Mouse (Mus musculus) neural tube, embryonic 14.5 days (tissue): ENCODE data around the gene Ubac2. TPM values are rescaled to one million over a fixed set of nuclear protein-coding genes. Genes with fewer than 3 reads are reported as not detected.

Source experiments
- ATAC-seq: fragments of 200-750 bp; cut with Nextera tagmentation; 2 replicates; pipeline ENCODE4 v1.8.0; 2017; ENCODE audit warnings: low read depth, mild to moderate bottlenecking, moderate TSS enrichment, moderate library complexity
- H3K27ac ChIP-seq: fragments of 300-500 bp; sonication (generic); 2 replicates; pipeline ENCODE4 v1.5.1; 2014; ENCODE audit warnings: low read depth, mild to moderate bottlenecking, control low read depth, low read length, moderate library complexity, mixed read lengths
- H3K27me3 ChIP-seq: fragments of 300-500 bp; sonication (generic); 2 replicates; pipeline ENCODE4 v1.6.1; 2014; ENCODE audit warnings: low read length; ENCODE audit not compliant: control insufficient read depth, insufficient read depth
- H3K36me3 ChIP-seq: fragments of 300-500 bp; sonication (generic); 2 replicates; pipeline ENCODE4 v1.6.1; 2014; ENCODE audit warnings: low read length, mixed read lengths; ENCODE audit not compliant: control insufficient read depth, insufficient read depth
- H3K4me1 ChIP-seq: fragments of 300-500 bp; sonication (generic); 2 replicates; pipeline ENCODE4 v1.6.1; 2014; ENCODE audit warnings: low read length; ENCODE audit not compliant: control insufficient read depth, insufficient read depth
- H3K4me2 ChIP-seq: fragments of 300-500 bp; sonication (generic); 2 replicates; pipeline ENCODE4 v1.6.1; 2014; ENCODE audit warnings: mild to moderate bottlenecking, low read depth, low read length, control low read depth
- H3K4me3 ChIP-seq: fragments of 300-500 bp; sonication (generic); 2 replicates; pipeline ENCODE4 v1.5.1; 2014; ENCODE audit warnings: low read depth, low read length, control low read depth, mixed read lengths
- H3K9ac ChIP-seq: fragments of 300-500 bp; sonication (generic); replicated peaks from 2 replicates; pipeline ENCODE4 v1.6.1; 2014; ENCODE audit warnings: low read depth, mild to moderate bottlenecking, control low read depth, low read length, mixed read lengths
- H3K9me3 ChIP-seq: fragments of 300-500 bp; sonication (generic); 2 replicates; pipeline ENCODE4 v1.6.1; 2016; ENCODE audit warnings: low read length; ENCODE audit not compliant: control insufficient read depth
- WGBS: fragments of 180-500 bp; shearing (Covaris S2); extraction: QIAGEN DNeasy Blood & Tissue Kit; methylation state at CpG from one replicate; pipeline ENCODE4 v1.1.7; 2014; 5-methylcytosine and 5-hydroxymethylcytosine counted together
- polyA plus RNA-seq: library from polyadenylated mRNA; unstranded; fragments of >200 nt; fragmentation: Nextera tagmentation; extraction: Ambion mirVana; gene quantifications from 2 replicates; pipeline ENCODE4 v1.2.1, GENCODE M21; 2014

The Ubac2 gene
- polyA plus RNA-seq, 1 experiment from 2014 or later = 48.7 TPM

DNA sequence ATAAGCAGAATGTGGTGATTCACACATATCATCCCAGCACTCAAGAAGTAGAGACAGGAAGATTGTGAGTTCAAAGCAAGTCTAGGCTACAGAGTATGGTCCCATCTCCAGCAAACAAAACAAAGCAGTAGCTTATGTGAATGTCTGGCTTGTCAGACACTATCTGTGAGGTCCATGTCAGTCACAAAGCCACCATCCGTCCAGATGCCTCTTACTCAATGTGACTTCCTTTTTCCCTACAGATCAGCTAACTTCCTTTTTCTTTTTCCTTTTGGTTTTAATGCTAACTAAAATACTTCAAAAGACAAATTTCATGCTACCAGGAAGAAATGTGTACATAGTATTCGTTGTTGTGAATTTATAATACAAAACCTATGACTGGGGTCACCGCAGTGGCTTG, 107.1 kb downstream of the Ubac2 start:
- H3K36me3 ChIP-seq = no peaks in the 10 kb centered on the region
- H3K27ac ChIP-seq = no peak overlapping the region
- H3K9me3 ChIP-seq = no peaks in the 10 kb centered on the region
- no peaks in the 10 kb centered on the region for H3K27me3 ChIP-seq
- no peak overlapping the region for H3K4me2 ChIP-seq
- H3K9ac ChIP-seq = no peak overlapping the region
- H3K4me3 ChIP-seq = no peak overlapping the region
- WGBS = 87% methylated on average over 3 of the region's 3 CpGs
- H3K4me1 ChIP-seq = 0 out of 2 replicates have a peak, but pooled peaks cover 2% of the 10 kb centered on the region
- no peak for ATAC-seq

- ATAC-seq = no peak
- Histone ChIP-seq H3K4me2 (no peak overlapping the region), H3K9me3 (no peaks in the 10 kb centered on the region), H3K27ac (no peak overlapping the region), H3K4me1 (0 out of 2 replicates have a peak, but pooled peaks cover 2% of the 10 kb centered on the region), H3K9ac (no peak overlapping the region), H3K27me3 (no peaks in the 10 kb centered on the region), H3K4me3 (no peak overlapping the region), H3K36me3 (no peaks in the 10 kb centered on the region)
- 82% methylated on average over 6 of the region's 6 CpGs for WGBS
Observed at GRCm38 (mm10) chr14:121986028-121986427, 107.6 kb downstream of the Ubac2 start.

DNA sequence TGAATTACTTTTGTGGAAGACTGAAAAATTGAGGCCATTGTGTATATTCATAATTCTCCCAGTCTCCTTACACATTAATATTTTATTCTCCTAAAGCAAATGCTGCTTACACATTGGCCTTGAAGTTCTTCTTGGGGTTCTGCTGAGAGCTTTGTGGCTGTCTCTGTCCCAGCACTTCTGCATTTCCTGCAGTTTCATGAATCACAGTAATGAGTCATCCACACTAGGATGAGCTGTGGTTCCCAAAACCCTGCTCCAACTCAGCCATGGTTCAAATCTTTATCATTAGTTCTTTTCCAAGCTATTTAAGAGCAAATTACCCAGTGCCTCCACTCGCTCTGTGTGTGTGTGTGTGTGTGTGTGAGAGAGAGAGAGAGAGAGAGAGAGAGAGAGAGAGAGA, 108.9 kb downstream of the Ubac2 start:
- Histone ChIP-seq H3K27ac (no peak overlapping the region), H3K9me3 (no peaks in the 10 kb centered on the region), H3K9ac (no peak overlapping the region), H3K36me3 (no peaks in the 10 kb centered on the region), H3K4me2 (no peak overlapping the region), H3K4me3 (no peak overlapping the region), H3K27me3 (no peaks in the 10 kb centered on the region), H3K4me1 (0 out of 2 replicates have a peak, but pooled peaks cover 2% of the 10 kb centered on the region)
- WGBS = 89% methylated on average over 1 of the region's 1 CpGs
- ATAC-seq = no peak

GRCm38 (mm10) chr14:121987691-121988090, 109.3 kb downstream of the Ubac2 start:
- no peak overlapping the region for H3K9ac ChIP-seq
- 79% methylated on average over 4 of the region's 4 CpGs for WGBS
- no peak overlapping the region for H3K4me2 ChIP-seq
- no peak for ATAC-seq
- H3K36me3 ChIP-seq = no peaks in the 10 kb centered on the region
- H3K4me1 ChIP-seq = 0 out of 2 replicates have a peak, but pooled peaks cover 2% of the 10 kb centered on the region
- H3K4me3 ChIP-seq = no peak overlapping the region
- no peaks in the 10 kb centered on the region for H3K27me3 ChIP-seq
- H3K27ac ChIP-seq = no peak overlapping the region
- H3K9me3 ChIP-seq = no peaks in the 10 kb centered on the region

- H3K9me3 ChIP-seq = no peaks in the 10 kb centered on the region
- 100% methylated on average over 3 of the region's 3 CpGs for WGBS
- no peak overlapping the region for H3K4me2 ChIP-seq
- H3K4me3 ChIP-seq = no peak overlapping the region
- H3K27me3 ChIP-seq = no peaks in the 10 kb centered on the region
- no peak for ATAC-seq
- H3K4me1 ChIP-seq = no peaks in the 10 kb centered on the region
- H3K27ac ChIP-seq = no peak overlapping the region
- no peaks in the 10 kb centered on the region for H3K36me3 ChIP-seq
- no peak overlapping the region for H3K9ac ChIP-seq
Observed at GRCm38 (mm10) chr14:121989331-121989730, 110.9 kb downstream of the Ubac2 start.

GRCm38 (mm10) chr14:121989869-121990268, 111.4 kb downstream of the Ubac2 start:
- no peaks in the 10 kb centered on the region for H3K9me3 ChIP-seq
- H3K4me3 ChIP-seq = no peak overlapping the region
- no peaks in the 10 kb centered on the region for H3K4me1 ChIP-seq
- WGBS = 98% methylated on average over 3 of the region's 3 CpGs
- no peak for ATAC-seq
- no peaks in the 10 kb centered on the region for H3K36me3 ChIP-seq
- H3K27me3 ChIP-seq = no peaks in the 10 kb centered on the region
- H3K27ac ChIP-seq = no peak overlapping the region
- H3K4me2 ChIP-seq = no peak overlapping the region
- no peak overlapping the region for H3K9ac ChIP-seq

DNA sequence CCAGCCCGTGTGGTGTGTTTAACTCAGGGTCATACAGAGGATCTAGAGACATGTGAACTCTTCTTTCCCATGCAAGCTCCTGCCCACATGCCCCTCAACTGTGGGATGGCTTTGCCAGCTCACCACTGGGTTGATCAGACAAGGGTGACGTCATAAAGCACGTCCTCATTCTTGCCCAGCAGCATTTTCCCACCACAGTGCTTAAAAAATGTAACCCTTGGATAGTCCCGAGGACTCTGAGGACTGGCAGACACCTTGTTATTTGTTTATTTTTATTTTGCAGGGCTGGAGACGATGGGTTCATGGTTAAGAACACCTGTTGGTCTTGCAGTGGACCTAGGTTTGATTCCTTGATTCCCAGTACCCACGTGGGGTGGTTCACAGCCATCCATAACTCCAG, 112.5 kb downstream of the Ubac2 start:
- Histone ChIP-seq H3K4me2 (no peak overlapping the region), H3K4me3 (no peak overlapping the region), H3K4me1 (no peaks in the 10 kb centered on the region), H3K9me3 (no peaks in the 10 kb centered on the region), H3K36me3 (no peaks in the 10 kb centered on the region), H3K27me3 (no peaks in the 10 kb centered on the region), H3K27ac (no peak overlapping the region), H3K9ac (no peak overlapping the region)
- ATAC-seq = no peak
- 89% methylated on average over 6 of the region's 6 CpGs for WGBS

DNA sequence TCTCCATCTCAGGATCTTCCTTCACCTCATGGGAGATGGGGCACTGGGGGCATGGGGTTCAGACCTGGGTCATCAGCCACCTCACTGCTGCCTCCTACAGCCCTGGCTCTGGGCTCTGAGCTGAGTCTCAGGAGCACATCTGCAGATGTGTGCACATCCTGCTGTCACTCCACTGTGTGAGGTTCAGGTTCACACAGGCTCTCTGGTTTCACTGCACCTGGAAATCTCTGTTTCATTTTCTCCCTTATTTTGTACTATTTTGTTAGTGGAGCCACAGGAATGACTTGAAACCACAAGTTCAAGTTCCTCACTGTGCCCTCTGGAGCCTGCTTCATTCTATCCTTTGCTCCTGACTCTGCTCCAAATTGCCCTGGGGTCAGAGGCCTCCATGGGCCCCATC, 113.5 kb downstream of the Ubac2 start:
- no peak for ATAC-seq

GRCm38 (mm10) chr14:121992395-121993280, 114.2 kb downstream of the Ubac2 start:
- Histone ChIP-seq H3K9ac (no peak overlapping the region), H3K9me3 (no peaks in the 10 kb centered on the region), H3K36me3 (no peaks in the 10 kb centered on the region; the same call in 1 of the 2 replicates), H3K27me3 (no peaks in the 10 kb centered on the region), H3K4me1 (no peaks in the 10 kb centered on the region), H3K27ac (no peak overlapping the region), H3K4me3 (no peak overlapping the region), H3K4me2 (no peak overlapping the region)
- no peak for ATAC-seq
- WGBS = 91% methylated on average over 13 of the region's 13 CpGs

More for the DNA sequence above, 113.5 kb downstream of the Ubac2 start:
- Histone ChIP-seq H3K4me3 (no peak overlapping the region), H3K27me3 (no peaks in the 10 kb centered on the region), H3K4me2 (no peak overlapping the region), H3K27ac (no peak overlapping the region), H3K9me3 (no peaks in the 10 kb centered on the region), H3K9ac (no peak overlapping the region), H3K36me3 (no peaks in the 10 kb centered on the region; the same call in 1 of the 2 replicates), H3K4me1 (no peaks in the 10 kb centered on the region)
